Mouse (Mus musculus): ENCODE measurements around the gene Ccdc151.

Gene Ccdc151

GRCm38 (mm10) chr9:21955570-21956281 lies 46.7 kb downstream of the Ccdc151 start, which contains the start of gene Swsap1:
Gene Swsap1 (plus strand): TSS chr9:21955755.
- DNase-seq = peak; percentile 99

GRCm38 (mm10) chr9:21955225-21955569 lies 47.2 kb downstream of the Ccdc151 start:
- no peak for DNase-seq

- DNase-seq = no peak
Measured at GRCm38 (mm10) chr9:21954635-21955034, 47.8 kb downstream of the Ccdc151 start.

GRCm38 (mm10) chr9:21953600-21953999 lies 48.8 kb downstream of the Ccdc151 start:
- DNase-seq = no peak

- DNase-seq = no peak
Measured at GRCm38 (mm10) chr9:21951977-21952376, 50.5 kb downstream of the Ccdc151 start.

GRCm38 (mm10) chr9:21950322-21950721 lies 52.1 kb downstream of the Ccdc151 start:
- DNase-seq = peak; percentile 46 to 52

- DNase-seq = no peak
Measured at GRCm38 (mm10) chr9:21948790-21949189, 53.6 kb downstream of the Ccdc151 start.

- no peak for DNase-seq
Measured at GRCm38 (mm10) chr9:21948146-21948545, 54.3 kb downstream of the Ccdc151 start.

GRCm38 (mm10) chr9:21947540-21948130 lies 54.8 kb downstream of the Ccdc151 start:
- DNase-seq = no peak

GRCm38 (mm10) chr9:21944267-21944666 lies 58.2 kb downstream of the Ccdc151 start:
- DNase-seq = no peak

GRCm38 (mm10) chr9:21943638-21944037 lies 58.8 kb downstream of the Ccdc151 start:
- DNase-seq = no peak

- no peak for DNase-seq
Measured at GRCm38 (mm10) chr9:21943046-21943445, 59.4 kb downstream of the Ccdc151 start.
